Mouse (Mus musculus) erythroblast, embryonic 14.5 days (primary cell): Measurements from ENCODE around the gene Ang.

Experiments
- GATA1 ChIP-seq: IDR thresholded peaks from 2 replicates; pipeline ENCODE4 v1.6.1; 2012; ENCODE audit warnings: low read length, inconsistent platforms, mixed read lengths
- TAL1 ChIP-seq: IDR thresholded peaks from 3 replicates; pipeline ENCODE4 v1.6.1; 2012; ENCODE audit warnings: low read length, inconsistent platforms, mixed read lengths

DNA sequence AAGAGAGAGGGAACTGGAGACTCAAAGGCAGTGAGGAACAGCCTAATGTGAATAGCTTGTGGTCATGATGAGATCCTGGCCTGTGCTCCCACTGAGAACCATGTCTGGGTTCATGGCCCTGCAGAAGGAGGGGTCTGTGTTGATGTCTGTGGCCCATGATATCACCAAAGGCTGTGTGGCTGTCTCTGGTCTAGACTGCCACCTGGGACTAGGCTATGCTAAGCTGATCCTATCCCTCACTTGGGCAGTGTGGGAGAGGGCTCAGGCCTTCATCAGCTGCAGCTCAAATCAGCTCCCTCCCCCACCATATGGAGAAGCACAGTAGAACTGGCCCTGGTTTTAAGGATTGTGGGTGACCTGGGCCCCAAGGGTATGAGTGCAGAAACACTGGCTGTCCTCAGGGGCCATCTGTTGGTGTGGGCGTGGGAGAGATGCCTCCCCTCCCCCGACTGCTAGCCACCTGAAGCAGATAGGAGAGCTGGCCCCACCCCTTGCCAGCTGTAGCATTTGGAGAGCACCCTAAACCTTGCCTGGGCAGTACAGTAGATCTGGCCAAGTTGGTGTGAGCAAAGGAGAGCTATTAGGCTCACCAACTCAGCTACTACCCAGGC, 36.8 kb downstream of the Ang start:
- peak; percentile 49; the same call in 2 of the 3 replicates for TF ChIP-seq TAL1
- TF ChIP-seq GATA1, result peak; percentile 8; the same call in 1 of the 2 replicates
